Mouse (Mus musculus) bone marrow, adult 2 months (tissue): ENCODE measurements around the gene BC034090.

Experiments
- CTCF ChIP-seq: fragments of 200-500 bp; IDR thresholded peaks from 2 replicates; pipeline ENCODE4 v1.5.1; 2011; ENCODE audit warnings: low read length, control low read depth; ENCODE audit not compliant: control insufficient read depth, insufficient read depth
- POLR2A ChIP-seq: fragments of 200-500 bp; IDR thresholded peaks from 2 replicates; pipeline ENCODE4 v1.6.1; 2011; ENCODE audit warnings: low read depth, mild to moderate bottlenecking, control low read depth, low read length, borderline replicate concordance; ENCODE audit not compliant: control insufficient read depth

GRCm38 (mm10) chr1:155216844-155217243 is 27.4 kb downstream of the BC034090 start:
- TF ChIP-seq POLR2A (no peak), CTCF (no peak)
